Mouse (Mus musculus) ovary, adult 18-20 months (tissue): Measurements from ENCODE around the gene Gabpb2.
A peak's percentile ranks its signal among the peaks of the same experiment; 100 is the strongest.

ENCODE experiments used
- DNase-seq: peaks from one replicate; pipeline ENCODE4 v3.0.0; 2022; ENCODE audit warnings: low spot score, mixed read lengths

The Gabpb2 gene

GRCm38 (mm10) chr3:95194721-95195135, 23.0 kb downstream of the Gabpb2 start:
- DNase-seq, result no peak

DNA sequence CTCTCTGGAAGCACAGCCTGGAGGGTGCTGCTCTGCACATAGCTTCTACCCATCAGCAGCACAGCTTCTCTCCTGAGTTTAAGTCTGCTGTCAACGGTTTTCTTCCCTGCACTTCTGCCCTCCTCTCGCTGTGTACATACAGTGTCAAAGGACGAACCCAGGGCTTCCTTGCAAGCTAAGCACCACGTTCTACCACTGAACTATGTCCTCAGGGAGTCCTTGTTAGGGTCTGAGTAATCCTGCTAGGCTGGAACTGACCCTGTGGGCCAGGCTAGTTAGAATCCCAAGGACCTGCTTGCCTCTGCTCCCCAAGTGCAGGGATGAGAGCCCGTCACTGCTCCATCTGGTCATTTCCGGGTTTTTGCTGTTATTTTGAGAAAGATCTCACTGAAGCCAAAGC, 30.8 kb downstream of the Gabpb2 start:
- no peak for DNase-seq

DNA sequence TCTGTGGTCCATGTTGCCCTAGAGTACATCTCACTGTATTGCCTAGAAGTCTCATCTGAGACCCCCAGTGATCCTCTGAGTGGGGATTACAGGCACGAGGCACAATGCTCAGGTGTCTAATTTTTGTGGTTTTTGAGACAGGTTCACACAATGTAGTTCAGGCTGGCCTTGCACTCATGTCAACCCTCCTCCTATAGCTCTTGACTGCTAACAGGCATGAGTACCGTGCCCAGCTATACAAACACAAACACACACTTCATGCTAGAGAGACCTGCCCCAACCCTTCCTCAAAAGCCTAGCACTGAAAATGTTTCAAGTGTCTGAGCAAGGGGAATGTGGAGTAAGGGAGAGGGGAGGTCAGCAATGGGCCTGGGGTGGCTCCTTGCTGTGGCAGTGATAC, 31.6 kb downstream of the Gabpb2 start:
- no peak for DNase-seq

GRCm38 (mm10) chr3:95184796-95185577, 32.7 kb downstream of the Gabpb2 start:
- DNase-seq, result no peak

- DNase-seq, result no peak
These were observed 35.9 kb downstream of the Gabpb2 start for GRCm38 (mm10) chr3:95181841-95182240.

DNA sequence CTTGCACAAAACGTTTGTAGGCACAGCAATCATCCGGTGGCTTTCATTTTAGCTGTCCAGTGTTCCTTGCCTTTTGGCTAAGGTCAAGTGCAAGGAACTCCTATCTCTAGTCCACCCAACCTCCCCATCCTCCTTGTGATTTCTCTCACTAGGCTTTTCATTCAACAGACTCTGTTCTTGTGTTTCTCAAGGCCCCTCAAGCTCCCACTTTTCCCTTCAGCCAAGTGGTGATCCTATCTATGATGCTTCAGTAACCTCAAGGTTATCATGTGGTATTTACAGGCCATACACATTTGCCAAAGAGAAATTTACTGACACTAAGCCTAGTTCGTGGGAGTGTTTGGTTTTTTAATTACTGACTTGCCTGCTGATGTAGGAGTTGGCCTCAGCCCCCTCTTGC, 37.8 kb downstream of the Gabpb2 start:
- DNase-seq, result peak; percentile 53

DNA sequence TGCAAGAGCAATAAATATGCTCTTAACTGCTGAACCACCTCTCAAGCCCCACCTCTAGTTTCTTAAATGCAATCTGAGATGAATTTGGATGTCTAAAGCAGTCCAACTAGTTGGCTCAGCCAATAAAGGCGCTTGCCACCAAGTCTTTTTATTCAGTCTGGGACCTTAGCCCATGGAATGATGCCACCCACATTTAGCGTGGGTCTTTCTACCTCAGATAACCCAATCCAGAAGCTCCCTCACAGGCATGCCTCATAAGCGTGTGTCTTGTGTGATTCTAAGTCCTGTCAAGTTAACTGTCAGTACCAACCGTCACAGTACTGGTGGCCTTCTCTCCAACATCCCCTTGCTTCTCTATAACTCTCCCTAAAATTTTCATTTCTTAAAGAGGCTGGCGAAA, 38.8 kb downstream of the Gabpb2 start:
- no peak for DNase-seq

- DNase-seq, result no peak
These were observed 40.1 kb downstream of the Gabpb2 start for GRCm38 (mm10) chr3:95177583-95177982.

DNA sequence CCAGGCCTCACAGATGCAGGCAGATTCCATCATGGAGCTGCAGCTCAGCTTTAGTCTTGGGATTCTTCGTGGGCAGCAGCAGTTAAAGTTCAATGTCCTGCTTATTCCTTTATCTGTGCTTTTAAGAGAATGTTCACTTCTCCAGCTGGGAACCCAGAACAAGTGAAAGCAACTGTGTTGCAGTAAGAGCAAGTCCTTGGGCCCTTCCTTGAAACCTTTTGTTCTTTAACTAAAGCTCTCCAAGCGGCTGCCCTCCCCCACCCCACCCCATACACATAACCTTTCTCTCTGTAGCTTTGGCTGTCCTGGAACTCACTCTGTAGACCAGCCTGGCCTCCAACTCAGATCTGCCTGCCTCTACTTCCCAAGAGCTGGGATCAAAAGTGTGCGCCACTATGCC, 41.2 kb downstream of the Gabpb2 start:
- DNase-seq, result no peak

DNA sequence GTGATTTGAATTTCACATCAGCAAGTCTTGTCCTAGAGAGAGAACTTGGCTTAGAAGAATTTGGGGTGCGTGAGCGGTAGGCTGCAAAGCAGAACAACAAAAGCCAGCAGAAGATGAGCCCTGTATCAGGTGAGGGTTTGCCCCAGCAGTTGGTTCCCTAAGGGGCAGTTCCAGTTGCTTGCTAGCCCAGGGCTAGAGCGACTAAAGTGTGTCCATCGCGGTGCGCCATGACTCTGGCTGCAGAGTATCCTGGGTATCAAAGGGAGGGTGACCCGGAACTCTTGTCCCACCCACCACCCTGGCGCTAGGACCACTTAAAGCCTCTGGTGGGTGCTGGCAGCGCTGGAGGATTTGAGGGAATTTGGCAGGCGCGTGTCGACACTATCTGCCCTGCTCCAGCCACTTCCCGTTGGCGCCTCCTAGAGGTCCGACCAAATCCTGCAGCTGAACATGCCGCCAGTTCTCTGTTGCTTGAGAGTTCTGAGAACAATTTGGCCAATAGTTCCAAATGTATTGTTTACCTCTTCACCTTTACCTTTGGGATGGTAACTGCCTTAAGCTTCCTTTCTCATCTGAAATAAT, 43.6 kb downstream of the Gabpb2 start:
- DNase-seq, result peak; percentile 58

GRCm38 (mm10) chr3:95173256-95173949, 44.3 kb downstream of the Gabpb2 start:
- DNase-seq, result no peak

GRCm38 (mm10) chr3:95172526-95173255, 45.0 kb downstream of the Gabpb2 start:
- DNase-seq, result no peak

DNA sequence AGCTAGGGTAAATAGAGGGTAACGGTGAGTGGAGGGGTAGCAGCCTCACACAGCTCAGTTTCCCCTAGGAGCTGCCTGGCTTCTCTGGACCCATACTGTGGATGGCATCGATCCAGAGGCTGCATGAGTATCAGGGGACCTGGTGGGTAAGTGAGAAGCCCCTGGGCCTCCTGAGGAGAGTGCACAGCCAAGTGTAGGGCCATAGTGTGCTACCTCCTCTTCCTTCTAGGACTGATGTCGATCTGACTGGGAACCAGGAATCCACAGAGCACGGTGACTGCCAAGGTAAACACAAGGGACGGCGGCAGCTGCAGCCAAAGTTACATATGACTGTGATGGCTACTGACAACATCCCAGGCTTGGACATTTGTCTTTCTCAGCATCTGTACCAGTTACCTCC, 46.6 kb downstream of the Gabpb2 start:
- no peak for DNase-seq

- no peak for DNase-seq
These were observed 47.7 kb downstream of the Gabpb2 start for GRCm38 (mm10) chr3:95169996-95170395.

DNA sequence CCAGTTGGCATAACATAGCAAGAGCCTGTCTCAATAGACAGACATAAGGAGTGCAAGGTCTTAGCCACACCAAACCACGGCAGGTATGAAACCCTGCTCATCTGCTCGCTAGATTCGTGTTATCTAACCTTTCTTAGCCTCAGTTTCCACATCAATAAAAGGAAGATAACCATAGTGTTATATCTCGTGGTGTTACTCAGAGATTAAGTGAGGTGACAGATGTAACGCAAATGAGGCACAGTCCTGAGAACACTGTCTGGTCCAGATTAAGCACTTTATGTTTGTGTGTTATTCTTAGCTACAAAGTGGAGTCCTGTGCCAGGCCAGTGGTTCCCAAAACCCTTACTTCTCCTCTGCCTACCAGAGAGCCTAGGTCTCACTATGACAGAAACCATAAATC, 52.9 kb downstream of the Gabpb2 start:
- no peak for DNase-seq

DNA sequence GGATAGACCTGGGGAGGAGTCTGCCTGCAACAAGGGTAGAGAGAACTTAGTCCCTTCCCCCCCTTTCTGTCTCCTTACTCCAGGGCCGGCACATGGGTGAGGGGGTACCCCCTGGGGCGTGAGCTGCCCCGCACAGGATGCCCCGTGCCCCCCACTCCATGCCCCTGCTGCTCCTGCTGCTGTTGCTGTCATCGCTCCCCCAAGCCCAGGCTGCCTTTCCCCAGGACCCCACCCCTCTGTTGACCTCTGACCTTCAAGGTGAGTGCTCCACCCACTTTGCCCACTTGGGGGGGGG, 53.5 kb downstream of the Gabpb2 start:
- no peak for DNase-seq

- DNase-seq, result no peak
These were observed 54.1 kb downstream of the Gabpb2 start for GRCm38 (mm10) chr3:95163419-95164255.

- no peak for DNase-seq
These were observed 55.4 kb downstream of the Gabpb2 start for GRCm38 (mm10) chr3:95162345-95162628.

- DNase-seq, result no peak
These were observed 55.9 kb downstream of the Gabpb2 start for GRCm38 (mm10) chr3:95161618-95162344.

DNA sequence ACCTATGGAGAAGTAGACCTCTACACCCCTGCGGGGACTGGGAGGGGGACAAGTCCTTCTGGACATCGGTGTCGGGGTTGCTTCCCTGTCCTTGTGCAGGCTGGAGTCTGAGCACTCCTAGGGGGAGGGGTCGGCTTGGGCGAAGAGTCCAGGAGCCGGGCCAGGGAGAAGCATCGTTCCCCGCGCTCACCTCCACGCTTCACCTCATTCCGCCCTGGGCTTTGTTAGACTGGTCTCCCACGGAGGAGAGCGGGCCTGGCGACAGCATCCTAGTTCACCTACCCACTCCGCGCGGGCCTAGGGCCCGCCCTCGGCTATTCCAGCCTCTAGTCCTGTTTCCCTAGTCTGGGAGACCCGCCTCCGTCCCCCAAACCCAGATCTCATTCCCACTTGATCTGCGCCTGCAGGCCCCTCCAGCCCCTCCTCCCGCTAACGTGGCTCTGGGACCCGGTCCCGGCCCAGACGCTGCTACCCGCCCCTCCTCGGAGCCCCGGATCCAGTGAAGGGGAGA, 56.6 kb downstream of the Gabpb2 start:
- no peak for DNase-seq
